Mouse (Mus musculus): ENCODE results near the gene Decr2.
"Not testable (repeated sequence)": the region's sequence is repeated elsewhere in the genome, so short reads cannot be mapped to it uniquely, and the experiment has no call there.

The Decr2 gene

GRCm38 (mm10) chr17:26057787-26058567 is 32.2 kb downstream of the Decr2 start:
- DNase-seq = no peak

DNA sequence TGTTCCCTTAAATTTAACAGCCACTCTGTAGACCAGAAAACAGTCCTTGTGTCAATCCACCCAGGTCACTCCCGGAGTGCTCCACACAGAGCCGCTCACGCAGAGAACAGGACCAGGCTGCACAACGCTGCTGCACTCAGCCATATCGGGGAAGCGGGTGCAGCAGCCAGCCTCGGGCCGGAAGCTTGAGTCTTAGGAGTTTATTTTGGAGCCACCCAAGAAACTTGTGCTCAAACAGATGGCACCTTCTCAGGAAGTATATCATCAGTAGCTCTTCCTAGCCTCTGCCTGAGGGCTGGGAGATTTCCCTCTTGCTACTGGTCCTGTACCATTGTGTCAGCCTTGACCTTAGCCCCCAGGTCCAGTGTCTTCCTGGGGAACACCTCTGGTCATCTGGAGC is 32.9 kb downstream of the Decr2 start:
- no peak for DNase-seq

- peak; percentile 55 to 66 for DNase-seq
These were observed 35.0 kb downstream of the Decr2 start for GRCm38 (mm10) chr17:26055164-26055563.

GRCm38 (mm10) chr17:26054133-26054845 is 35.8 kb downstream of the Decr2 start:
- DNase-seq = peak; percentile 55 to 59

GRCm38 (mm10) chr17:26052706-26053105 is 37.4 kb downstream of the Decr2 start:
- no peak for DNase-seq

DNA sequence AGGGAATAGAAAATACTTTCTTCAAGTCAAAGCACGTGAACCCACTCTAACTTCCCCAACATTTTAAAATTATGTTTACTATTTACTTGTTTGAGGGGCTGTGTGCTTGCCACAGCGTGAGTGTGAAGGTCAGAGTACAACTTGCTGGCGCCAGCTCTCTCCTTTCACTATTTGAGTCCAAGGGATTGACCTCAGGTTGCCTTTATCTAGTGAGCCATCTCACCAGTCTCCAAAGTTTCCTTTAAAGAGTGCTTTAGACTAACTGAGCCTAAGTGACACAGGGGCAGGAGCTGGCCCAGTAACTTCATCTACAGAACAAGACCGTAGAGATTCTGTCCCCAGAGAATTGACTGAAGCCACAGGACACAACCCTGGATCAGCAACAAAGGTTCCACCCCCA is 38.1 kb downstream of the Decr2 start:
- DNase-seq = peak; percentile 45 to 58

GRCm38 (mm10) chr17:26048118-26048517 is 42.0 kb downstream of the Decr2 start:
- DNase-seq = no peak

GRCm38 (mm10) chr17:26046253-26046997 is 43.7 kb downstream of the Decr2 start:
- DNase-seq = no peak

- DNase-seq = no peak
These were observed 44.9 kb downstream of the Decr2 start for GRCm38 (mm10) chr17:26045285-26045684.

- DNase-seq = peak; percentile 82 to 88
These were observed 46.9 kb downstream of the Decr2 start for GRCm38 (mm10) chr17:26043249-26043636.

DNA sequence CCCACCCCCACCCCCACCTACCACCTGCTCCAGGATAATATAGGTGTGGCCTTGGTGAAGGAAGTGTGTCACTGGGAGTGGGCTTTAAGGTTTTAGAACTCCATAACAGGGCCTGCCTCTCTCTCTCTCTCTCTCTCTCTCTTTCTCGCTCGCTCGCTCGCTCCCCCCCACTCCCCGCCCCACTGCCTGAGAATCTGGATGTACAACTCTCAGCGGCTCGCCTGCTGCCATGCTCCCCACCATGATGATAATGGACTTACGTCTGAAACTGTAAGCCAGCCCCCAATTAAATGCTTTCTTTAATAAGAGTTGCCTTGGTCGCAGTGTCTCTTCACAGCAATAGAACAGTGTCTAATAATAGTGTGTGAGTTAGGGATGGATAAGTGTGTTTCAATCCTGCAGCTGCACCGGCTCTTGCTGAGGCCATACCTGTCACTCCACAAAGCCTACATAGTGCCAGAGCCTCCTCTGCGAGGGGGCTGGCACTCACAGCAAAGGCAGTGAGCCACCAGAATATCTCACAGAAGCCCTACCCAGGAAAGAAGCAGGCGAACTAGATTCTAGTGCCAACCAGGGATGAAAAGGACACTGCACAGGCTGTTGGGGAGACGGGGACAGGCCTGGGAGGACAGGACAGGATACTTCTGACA is 47.4 kb downstream of the Decr2 start:
- no peak for DNase-seq

DNA sequence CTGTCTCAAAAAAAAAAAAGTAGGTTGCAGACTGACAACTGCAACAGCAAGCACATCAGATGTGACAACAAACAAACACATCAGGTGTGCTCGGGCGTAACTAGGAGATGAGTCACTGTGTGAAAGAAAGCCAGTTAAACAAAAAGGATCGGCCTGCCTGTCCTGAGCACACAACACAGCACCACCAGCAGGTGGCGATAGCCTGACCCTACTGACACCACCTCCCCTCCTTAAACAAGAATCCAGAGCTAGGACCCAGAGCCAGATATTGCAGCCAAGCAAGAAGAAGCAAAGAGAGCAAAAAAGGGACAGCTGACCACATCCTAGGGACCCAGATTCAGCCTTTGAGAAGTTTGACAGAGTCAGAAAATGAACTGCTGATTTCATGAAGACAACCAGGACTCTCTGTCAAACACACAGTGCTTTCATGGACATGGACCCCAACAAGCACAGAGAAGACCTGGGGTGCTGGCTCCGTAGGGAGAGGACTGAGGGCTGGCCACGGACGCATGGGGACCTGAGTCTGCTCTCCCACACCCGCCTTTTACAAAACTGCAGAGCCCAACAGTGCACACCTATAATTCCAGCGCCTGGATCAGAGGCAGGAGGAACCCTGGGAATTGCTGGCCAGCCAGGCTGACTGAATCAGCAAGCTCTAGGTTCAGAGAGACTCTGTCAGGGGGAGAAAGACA is 48.9 kb downstream of the Decr2 start:
- DNase-seq = peak; percentile 59 to 66

DNA sequence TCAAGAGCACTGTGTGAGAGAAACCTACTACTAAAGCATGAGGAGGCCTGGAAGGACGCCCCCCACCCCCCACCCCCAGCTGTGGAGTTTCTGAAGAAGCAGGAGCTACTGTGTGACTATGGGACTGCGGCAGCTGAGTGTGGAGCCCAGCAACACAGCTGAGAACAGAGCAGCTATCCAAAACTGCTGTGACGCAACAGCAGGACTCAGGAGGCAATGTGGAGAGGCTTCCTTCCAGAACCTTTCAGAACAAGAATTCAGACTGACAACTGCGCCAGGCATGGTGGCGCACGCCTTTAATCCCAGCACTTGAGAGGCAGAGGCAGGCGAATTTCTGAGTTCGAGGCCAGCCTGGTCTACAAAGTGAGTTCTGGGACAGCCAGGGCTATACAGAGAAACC is 49.4 kb downstream of the Decr2 start:
- DNase-seq = not testable (repeated sequence)

DNA sequence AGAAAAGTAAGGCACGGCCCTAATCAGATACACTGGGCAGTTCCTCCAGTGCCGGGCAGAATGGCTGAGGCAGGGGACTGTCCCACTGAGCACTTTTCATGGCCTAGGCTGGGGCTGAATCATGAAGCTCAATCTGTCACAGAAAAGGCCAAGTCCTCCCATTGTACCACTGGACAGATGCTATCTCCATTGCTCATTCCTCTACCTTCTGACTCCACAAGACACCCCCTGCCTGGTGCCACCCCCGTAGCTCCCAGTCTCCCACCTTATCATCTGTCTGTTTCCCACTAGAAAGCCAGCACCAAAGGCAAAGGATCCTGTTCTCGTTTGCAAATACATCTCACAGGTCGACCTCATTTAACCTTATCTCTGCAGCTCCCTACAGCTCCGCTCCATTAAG is 58.1 kb downstream of the Decr2 start:
- DNase-seq = no peak

- no peak for DNase-seq
These were observed 58.6 kb downstream of the Decr2 start for GRCm38 (mm10) chr17:26031583-26031982.
